Mouse (Mus musculus) common myeloid progenitor, adult 5-6 weeks (primary cell): ENCODE results near the gene Ap4e1. TPM values are rescaled to one million over a fixed set of nuclear protein-coding genes. Genes with fewer than 3 reads are reported as not detected.
"Not testable (repeated sequence)": the region's sequence is repeated elsewhere in the genome, so short reads cannot be mapped to it uniquely, and the experiment has no call there.

Source experiments
- ATAC-seq: replicated peaks from 2 replicates; pipeline ENCODE4 v1.8.0; 2016; ENCODE audit warnings: low read depth, mild to moderate bottlenecking, moderate TSS enrichment, inconsistent platforms; ENCODE audit not compliant: poor library complexity, severe bottlenecking
- total RNA-seq: library from RNA; stranded (forward); fragments of 200-1000, 187-1606 nt; gene quantifications from 2 replicates; pipeline ENCODE4 v1.2.3, GENCODE M21; 2017

Gene Ap4e1
- total RNA-seq, 1 experiment from 2014 or later: 13.7 TPM

DNA sequence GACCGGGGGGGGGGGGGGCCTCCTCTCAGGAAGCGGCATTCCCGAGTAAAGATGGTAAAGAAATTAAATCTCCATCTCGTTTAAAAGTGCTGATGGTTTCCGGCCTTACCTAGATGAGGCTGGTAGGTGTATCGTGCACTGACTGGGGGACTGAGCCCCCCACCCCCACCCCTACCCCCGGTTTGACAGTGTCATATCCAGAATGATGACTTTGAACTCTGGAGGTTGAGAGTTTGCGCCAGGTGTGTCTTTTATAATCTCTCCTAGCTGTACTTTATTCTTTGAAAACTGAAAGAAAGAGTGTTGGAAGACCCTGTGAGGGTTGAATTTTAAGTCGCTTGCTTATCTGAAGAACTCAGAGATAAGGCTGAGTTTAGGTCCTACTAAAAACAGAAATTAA lies 62.4 kb downstream of the Ap4e1 start:
- ATAC-seq: no peak

- ATAC-seq: no peak
Measured at GRCm38 (mm10) chr2:127074116-127074515, 65.6 kb downstream of the Ap4e1 start.

- no peak for ATAC-seq
Measured at GRCm38 (mm10) chr2:127077611-127078010, 69.1 kb downstream of the Ap4e1 start.

DNA sequence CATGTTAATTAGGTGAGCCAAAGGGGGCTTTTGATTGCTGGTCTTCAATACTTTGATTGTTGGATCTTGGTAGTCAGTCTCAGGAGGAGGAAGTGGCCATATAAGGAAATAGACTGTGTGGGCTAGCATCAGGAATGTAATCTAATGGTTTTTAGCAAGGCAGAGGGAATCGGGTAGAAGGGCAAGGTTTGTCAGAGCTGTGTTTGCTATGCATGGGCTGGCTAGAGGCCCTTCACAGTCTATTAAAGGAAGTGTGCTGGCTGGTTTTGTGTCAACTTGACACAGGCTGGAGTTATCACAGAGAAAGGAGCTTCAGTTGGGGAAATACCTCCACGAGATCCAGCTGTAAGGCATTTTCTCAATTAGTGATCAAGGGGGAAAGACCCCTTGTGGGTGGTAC lies 70.5 kb downstream of the Ap4e1 start:
- not testable (repeated sequence) for ATAC-seq

DNA sequence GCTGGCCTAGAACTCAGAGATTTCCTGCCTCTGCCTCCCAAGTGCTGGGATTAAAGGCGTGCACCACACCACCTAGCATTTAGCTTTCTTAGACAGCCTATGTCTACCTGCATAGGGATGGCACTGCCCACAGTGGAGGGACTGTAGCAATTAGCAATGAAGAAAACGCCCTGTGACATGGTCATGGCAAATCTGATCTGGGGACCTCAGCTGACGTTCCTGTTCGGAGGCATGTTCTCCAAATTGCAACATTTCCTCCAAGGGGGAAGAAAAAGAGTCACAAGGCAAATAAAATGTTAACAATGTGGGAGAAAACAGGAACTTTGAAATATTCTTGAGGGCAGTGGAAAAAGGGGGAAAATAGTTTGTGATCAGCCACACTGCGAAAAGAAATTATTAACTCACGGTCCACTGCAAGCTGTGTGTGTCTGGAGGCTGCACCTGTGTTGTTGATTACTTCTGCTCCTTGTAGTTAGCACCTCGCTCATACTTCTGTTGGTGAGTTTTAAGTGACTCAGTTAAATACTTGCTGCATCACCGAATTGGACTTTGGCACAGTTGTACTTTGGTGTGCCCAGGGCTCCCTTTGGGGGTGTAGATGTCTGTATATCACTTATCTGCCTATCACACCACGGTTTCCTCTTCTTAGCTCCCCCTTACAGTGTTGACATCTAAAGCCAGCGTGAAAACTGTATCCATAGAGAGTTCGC lies 71.5 kb downstream of the Ap4e1 start:
- peak; percentile 62 for ATAC-seq

DNA sequence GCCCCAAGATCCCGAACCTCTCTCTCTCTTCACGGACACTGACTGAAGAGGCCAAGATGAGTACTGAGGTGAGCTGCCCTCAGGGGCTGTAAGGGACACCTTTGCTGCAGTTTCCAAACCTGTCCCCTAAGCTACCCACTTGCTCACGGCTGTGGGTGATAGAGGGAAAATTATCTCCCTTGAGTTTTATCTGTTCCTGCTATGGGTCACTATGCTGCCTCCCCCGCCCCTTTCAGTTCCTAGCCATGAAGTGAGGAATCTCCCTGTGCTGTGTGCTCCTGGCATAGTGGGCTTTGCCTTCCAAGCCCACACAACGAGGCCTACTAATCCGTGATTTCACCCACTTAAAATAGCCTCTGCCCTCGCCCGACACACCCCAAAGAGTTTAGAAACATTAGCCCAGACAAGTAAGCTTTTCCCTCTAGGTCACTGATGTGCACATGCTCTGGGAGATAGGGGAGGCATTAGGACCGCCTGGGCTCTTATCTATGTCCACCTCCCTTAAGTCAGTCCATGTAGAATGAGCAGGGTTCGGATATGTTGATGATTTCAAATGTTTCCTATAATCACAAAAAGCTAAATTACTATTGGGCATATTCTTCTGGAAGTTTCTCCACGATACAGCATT lies 72.2 kb downstream of the Ap4e1 start:
- ATAC-seq: peak; percentile 20; the same call in 1 of the 2 replicates

GRCm38 (mm10) chr2:127086235-127086634 lies 77.7 kb downstream of the Ap4e1 start:
- ATAC-seq: peak; percentile 84

- ATAC-seq: not testable (repeated sequence)
Measured at GRCm38 (mm10) chr2:127090151-127090550, 81.6 kb downstream of the Ap4e1 start.

- no peak for ATAC-seq
Measured at GRCm38 (mm10) chr2:127092000-127092399, 83.5 kb downstream of the Ap4e1 start.

GRCm38 (mm10) chr2:127108986-127109385 lies 100.5 kb downstream of the Ap4e1 start:
- no peak for ATAC-seq

Other genes with a start within 250 kb of the Ap4e1 start
- gene Usp50, start 225.2 kb upstream of the Ap4e1 start, total RNA-seq: 0.15 and 0.32 TPM in 2 replicates
- 76.3 and 80.2 TPM in 2 replicates for gene Trpm7, start 132.5 kb upstream of the Ap4e1 start, total RNA-seq
- 34.6 and 36.8 TPM in 2 replicates for gene Sppl2a, start 75.5 kb upstream of the Ap4e1 start, total RNA-seq
- gene Blvra, start 61.9 kb downstream of the Ap4e1 start, total RNA-seq: 35.7 and 42.0 TPM in 2 replicates
- gene Ncaph, start 125.2 kb downstream of the Ap4e1 start, total RNA-seq: 58.5 and 73.9 TPM in 2 replicates
- 24.5 and 25.4 TPM in 2 replicates for gene Itpripl1, start 134.7 kb downstream of the Ap4e1 start, total RNA-seq
- gene 1810024B03Rik, start 199.6 kb downstream of the Ap4e1 start, total RNA-seq: 4.4 and 6.5 TPM in 2 replicates
- 180 and 226 TPM in 2 replicates for gene Snrnp200, start 199.7 kb downstream of the Ap4e1 start, total RNA-seq
- gene Ciao1, start 239.1 kb downstream of the Ap4e1 start, total RNA-seq: 21.1 and 36.1 TPM in 2 replicates
- gene Tmem127, start 239.2 kb downstream of the Ap4e1 start, total RNA-seq: 22.2 and 25.9 TPM in 2 replicates